Mouse (Mus musculus): Measurements from ENCODE around the gene Heatr9. TPM values are rescaled to one million over a fixed set of nuclear protein-coding genes. Genes with fewer than 3 reads are reported as not detected.

Heatr9 gene
- polyA plus RNA-seq (2015; fragmentation: Nextera tagmentation; extraction: Ambion mirVana): not detected in 2 replicates

DNA sequence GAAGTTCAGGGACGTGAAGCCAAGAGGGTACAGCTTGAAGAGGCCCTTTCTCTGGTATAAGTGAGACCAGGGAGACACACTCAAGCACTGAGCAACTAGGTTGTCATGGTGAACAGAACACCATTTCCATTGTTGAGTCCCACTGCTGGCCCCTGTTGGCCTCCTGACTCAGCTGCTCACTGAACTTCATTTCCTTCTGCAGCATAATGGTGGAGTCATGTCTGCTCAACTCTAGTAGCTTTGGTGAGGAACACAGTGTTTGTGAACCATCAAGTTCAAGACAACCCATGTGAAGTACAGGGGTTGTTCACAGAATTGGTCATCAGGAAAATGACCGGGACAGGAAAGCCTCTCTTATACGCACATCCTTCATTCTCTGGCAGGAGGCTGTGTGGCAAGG is at the start of gene Heatr9:
Heatr9 (minus strand) TSS at position 101 of the 400 bp plus-strand sequence.
- H3K4me3 ChIP-seq: no peak within 1 kb of the TSS
- no peak within 1 kb of the TSS for H3K27ac ChIP-seq
- H3K4me2 ChIP-seq: no peak within 1 kb of the TSS
- H3K9me3 ChIP-seq: no peaks in the 10 kb centered on the region
- peaks cover 19% of the 10 kb centered on the region for H3K36me3 ChIP-seq
- no peaks in the 10 kb centered on the region for H3K4me1 ChIP-seq (replicated peaks)
- H3K9ac ChIP-seq: no peak within 1 kb of the TSS
- WGBS: 87% methylated on average over 3 of the region's 3 CpGs
- no peaks in the 10 kb centered on the region for H3K27me3 ChIP-seq
- ATAC-seq (ENCODE audit: low FRiP score): no peak

DNA sequence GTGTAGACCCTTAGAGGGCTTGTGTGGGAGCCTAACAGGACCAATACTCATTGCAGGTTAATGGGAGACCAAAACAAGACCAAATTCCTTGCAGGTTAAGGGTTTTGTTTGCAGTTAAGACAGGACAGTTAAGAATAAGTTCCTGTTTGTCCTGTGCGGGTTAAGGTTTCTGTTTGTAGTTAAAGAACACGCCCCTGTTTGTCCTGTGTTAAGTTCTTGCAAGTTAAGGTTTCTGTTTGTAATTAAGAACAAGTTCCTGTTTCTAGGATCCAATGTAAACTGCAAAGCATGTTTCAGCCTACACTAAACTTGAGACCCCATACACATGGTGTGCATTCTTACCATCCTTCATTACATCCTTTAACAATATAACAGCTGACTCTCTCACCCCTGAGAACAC is 48.2 kb upstream of the Heatr9 start:
- H3K4me3 ChIP-seq: no peak overlapping the region
- H3K27ac ChIP-seq: no peak overlapping the region
- no peaks in the 10 kb centered on the region for H3K36me3 ChIP-seq
- H3K4me2 ChIP-seq: no peak overlapping the region
- ATAC-seq (ENCODE audit: low FRiP score): no peak
- no peaks in the 10 kb centered on the region for H3K27me3 ChIP-seq
- H3K9ac ChIP-seq: no peak overlapping the region
- WGBS: 90% methylated on average over 2 of the region's 2 CpGs
- no peaks in the 10 kb centered on the region for H3K4me1 ChIP-seq (replicated peaks)
- no peaks in the 10 kb centered on the region for H3K9me3 ChIP-seq

DNA sequence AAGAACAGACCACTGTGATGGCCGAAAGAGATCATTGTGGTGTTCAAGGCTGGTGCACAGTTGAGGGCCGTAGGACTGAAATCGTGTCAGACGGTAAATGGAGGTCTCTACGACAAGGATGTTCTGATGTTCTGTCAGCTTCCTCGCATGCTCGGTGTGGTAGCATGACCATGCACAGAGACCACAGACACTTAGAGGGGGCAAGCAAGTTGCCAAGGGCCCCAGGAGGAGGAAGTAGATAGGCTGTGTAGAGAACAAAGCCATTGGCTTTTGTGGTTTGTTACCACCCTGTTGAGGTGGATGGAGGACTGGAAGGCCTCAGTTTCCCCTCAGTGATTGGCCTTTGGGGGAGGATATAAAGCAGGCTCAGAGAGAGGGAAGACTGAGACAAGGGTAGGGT is 47.3 kb upstream of the Heatr9 start:
- no peaks in the 10 kb centered on the region for H3K4me1 ChIP-seq (replicated peaks)
- no peak overlapping the region for H3K4me2 ChIP-seq
- no peak overlapping the region for H3K9ac ChIP-seq
- ATAC-seq (ENCODE audit: low FRiP score): no peak
- 96% methylated on average over 7 of the region's 7 CpGs for WGBS
- H3K27me3 ChIP-seq: no peaks in the 10 kb centered on the region
- H3K36me3 ChIP-seq: no peaks in the 10 kb centered on the region
- no peaks in the 10 kb centered on the region for H3K9me3 ChIP-seq
- H3K4me3 ChIP-seq: no peak overlapping the region
- no peak overlapping the region for H3K27ac ChIP-seq

DNA sequence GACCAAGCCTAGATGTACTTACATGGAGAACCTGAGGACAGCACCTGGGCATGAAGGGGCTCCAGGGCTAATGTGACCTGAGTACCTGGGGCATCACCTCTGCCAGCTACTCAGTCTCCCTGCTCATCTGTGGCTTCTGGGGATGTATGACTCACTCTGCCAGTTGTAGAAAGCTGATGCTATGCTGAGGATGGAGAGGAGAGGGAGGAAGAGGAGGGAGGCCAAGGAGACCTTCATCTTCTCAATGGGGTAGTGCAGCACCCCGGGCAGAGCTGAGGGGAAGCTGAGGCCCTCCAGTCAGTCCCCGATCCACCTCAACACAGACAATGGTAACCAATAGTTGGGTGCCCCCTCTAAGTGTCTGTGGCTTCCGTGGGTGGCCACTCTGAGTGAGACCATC is 46.8 kb upstream of the Heatr9 start:
- H3K4me1 ChIP-seq (replicated peaks): no peaks in the 10 kb centered on the region
- H3K4me2 ChIP-seq: no peak overlapping the region
- H3K36me3 ChIP-seq: no peaks in the 10 kb centered on the region
- H3K4me3 ChIP-seq: no peak overlapping the region
- no peaks in the 10 kb centered on the region for H3K27me3 ChIP-seq
- ATAC-seq (ENCODE audit: low FRiP score): no peak
- no peak overlapping the region for H3K27ac ChIP-seq
- no peak overlapping the region for H3K9ac ChIP-seq
- WGBS: 96% methylated on average over 3 of the region's 3 CpGs
- H3K9me3 ChIP-seq: no peaks in the 10 kb centered on the region

DNA sequence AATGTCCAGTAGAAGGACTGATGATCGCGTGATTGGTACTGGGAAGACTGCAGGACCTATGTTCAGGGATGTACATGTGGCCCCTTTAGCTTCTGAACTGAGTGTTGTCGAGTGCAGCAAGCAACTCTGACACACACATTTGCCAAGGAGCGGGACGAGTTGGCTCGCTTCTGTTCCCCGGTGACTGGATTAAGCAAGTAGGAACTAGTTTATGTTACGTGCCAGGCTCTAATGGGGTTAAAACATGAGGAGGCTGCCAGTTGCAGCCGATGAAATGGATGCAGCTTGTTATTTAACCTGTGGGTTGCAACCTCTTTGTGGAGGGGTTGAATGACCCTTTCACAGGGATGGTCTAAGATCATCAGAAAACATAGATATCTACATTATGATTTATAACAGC is 46.1 kb upstream of the Heatr9 start:
- no peak for ATAC-seq (ENCODE audit: low FRiP score)
- 94% methylated on average over 9 of the region's 9 CpGs for WGBS

DNA sequence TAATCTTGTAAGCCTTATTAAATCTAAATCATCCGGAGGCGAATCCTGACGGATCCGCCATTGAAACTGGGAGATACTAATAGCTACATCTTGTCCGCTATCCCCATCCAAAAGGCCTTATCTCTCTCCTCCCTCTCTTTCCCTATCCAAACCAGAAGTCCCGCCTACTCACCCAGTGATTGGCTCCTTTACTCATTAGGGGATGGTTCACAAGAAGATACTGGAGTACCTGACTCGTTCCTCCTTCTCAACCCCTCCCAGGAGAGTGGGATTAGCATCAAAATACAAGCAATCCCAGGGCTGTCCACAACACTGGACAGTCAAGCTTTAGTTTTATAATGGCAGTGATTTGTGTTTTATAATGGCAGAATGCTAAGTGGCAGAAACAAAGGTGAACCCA is 45.3 kb upstream of the Heatr9 start:
- Histone ChIP-seq H3K4me2 (no peak overlapping the region), H3K36me3 (no peaks in the 10 kb centered on the region), H3K4me3 (no peak overlapping the region), H3K9me3 (no peaks in the 10 kb centered on the region), H3K27me3 (no peaks in the 10 kb centered on the region), H3K27ac (no peak overlapping the region), H3K4me1 (replicated peaks) (no peaks in the 10 kb centered on the region), H3K9ac (no peak overlapping the region)
- no peak for ATAC-seq (ENCODE audit: low FRiP score)
- 76% methylated on average over 7 of the region's 7 CpGs for WGBS

More for the DNA sequence above, 46.1 kb upstream of the Heatr9 start:
- H3K4me2 ChIP-seq: no peak overlapping the region
- H3K9me3 ChIP-seq: no peaks in the 10 kb centered on the region
- H3K4me3 ChIP-seq: no peak overlapping the region
- H3K9ac ChIP-seq: no peak overlapping the region
- no peak overlapping the region for H3K27ac ChIP-seq
- no peaks in the 10 kb centered on the region for H3K36me3 ChIP-seq
- no peaks in the 10 kb centered on the region for H3K4me1 ChIP-seq (replicated peaks)
- no peaks in the 10 kb centered on the region for H3K27me3 ChIP-seq

DNA sequence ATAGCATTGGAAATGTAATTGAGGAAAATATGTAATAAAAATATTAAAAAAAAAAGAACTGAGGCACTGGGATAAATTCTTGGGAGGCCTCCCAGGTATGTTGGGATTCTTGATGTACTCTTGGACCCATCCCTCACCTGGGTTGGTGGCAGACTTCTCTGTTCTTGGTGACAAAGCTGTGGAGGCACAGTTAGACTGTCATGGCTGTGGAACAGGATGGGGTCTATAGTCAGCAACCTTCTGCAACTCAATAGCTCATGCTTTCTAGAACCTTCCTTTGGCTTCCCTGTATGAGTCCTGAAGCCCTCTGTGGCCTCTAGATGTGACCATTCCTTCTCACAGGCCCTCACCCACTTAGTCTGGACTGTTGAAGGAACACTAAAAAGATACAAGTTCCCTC is 44.6 kb upstream of the Heatr9 start:
- H3K4me3 ChIP-seq: no peak overlapping the region
- H3K4me1 ChIP-seq (replicated peaks): no peaks in the 10 kb centered on the region
- ATAC-seq (ENCODE audit: low FRiP score): no peak
- no peaks in the 10 kb centered on the region for H3K9me3 ChIP-seq
- no peaks in the 10 kb centered on the region for H3K27me3 ChIP-seq
- H3K9ac ChIP-seq: no peak overlapping the region
- H3K4me2 ChIP-seq: no peak overlapping the region
- no peaks in the 10 kb centered on the region for H3K36me3 ChIP-seq
- no peak overlapping the region for H3K27ac ChIP-seq

DNA sequence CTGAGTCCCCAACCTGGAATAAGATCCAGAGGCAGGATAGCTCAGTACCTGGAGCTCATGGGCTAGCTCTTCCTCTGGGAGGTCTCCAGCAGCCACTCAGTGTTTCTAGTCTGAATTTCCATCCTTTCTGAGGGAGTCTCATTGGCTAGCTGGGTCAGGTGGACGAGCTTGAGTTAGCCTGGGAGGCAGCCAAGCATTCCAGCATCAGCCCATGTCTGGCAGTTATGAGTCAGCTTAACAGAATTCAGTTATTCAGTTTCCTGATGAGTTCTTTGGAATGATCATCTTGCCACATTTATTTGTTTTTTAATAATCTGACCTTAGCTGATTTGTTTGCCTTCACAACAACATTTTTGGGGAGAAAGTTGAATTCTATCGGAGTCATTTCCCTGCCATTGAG is 41.8 kb upstream of the Heatr9 start:
- H3K27ac ChIP-seq: no peak overlapping the region
- no peaks in the 10 kb centered on the region for H3K27me3 ChIP-seq
- no peaks in the 10 kb centered on the region for H3K9me3 ChIP-seq
- WGBS: 85% methylated on average over 2 of the region's 2 CpGs
- H3K36me3 ChIP-seq: no peaks in the 10 kb centered on the region
- no peak overlapping the region for H3K9ac ChIP-seq
- no peaks in the 10 kb centered on the region for H3K4me1 ChIP-seq (replicated peaks)
- no peak overlapping the region for H3K4me2 ChIP-seq
- no peak for ATAC-seq (ENCODE audit: low FRiP score)
- H3K4me3 ChIP-seq: no peak overlapping the region

DNA sequence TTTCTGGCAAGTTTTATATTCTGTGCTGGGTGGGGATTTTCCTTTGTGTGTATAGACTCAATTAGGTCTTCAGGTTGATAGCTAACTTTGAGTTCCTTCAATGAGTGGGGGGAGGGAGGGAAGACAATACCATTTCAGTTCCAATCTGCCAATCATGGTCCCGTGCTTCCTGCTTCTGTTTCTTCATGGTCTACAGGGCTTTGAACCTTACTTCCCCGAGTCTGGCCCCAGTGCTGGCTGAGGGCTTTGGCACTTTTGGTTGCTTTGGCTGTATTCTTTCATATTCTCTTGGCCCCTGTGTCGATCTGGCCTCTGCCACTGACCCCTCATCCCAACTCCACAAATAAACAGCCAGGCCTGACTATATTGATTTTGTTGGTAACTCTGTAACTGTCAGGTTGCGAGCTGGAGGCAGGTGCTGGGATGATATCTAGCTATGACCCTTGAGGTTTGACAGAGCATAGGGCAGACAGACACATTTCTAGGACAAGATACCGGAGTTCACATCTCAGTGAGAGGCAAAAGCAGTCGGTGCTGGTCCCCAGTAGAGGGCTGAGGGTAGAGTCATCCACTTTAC is 40.4 kb upstream of the Heatr9 start:
- Histone ChIP-seq H3K4me3 (no peak overlapping the region), H3K27ac (no peak overlapping the region), H3K9ac (no peak overlapping the region), H3K36me3 (no peaks in the 10 kb centered on the region), H3K4me2 (no peak overlapping the region), H3K27me3 (no peaks in the 10 kb centered on the region), H3K4me1 (replicated peaks) (no peaks in the 10 kb centered on the region), H3K9me3 (no peaks in the 10 kb centered on the region)
- 80% methylated on average over 6 of the region's 6 CpGs for WGBS
- no peak for ATAC-seq (ENCODE audit: low FRiP score)

DNA sequence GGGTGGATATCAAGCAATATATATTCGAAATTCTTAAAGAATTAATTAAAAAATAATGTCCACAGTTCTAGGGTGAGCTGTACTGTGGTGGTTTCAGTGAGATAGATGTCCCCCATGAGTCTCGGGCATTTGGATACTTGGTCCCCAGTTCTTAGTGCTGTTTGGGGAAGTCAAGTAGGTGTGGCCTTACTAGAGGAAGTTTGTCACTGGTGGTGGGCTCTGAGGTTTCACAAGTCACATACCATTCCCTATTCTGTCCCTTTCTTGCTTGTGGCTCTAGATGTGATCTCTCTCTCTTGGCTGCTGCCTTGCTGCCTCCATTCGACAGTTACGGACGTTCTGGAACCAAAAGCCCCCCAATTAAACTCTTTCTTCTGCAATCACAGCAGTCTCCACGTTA is 38.4 kb upstream of the Heatr9 start:
- no peaks in the 10 kb centered on the region for H3K27me3 ChIP-seq
- H3K36me3 ChIP-seq: no peaks in the 10 kb centered on the region
- H3K4me2 ChIP-seq: no peak overlapping the region
- H3K9ac ChIP-seq: no peak overlapping the region
- H3K27ac ChIP-seq: no peak overlapping the region
- ATAC-seq (ENCODE audit: low FRiP score): no peak
- H3K4me3 ChIP-seq: no peak overlapping the region
- H3K4me1 ChIP-seq (replicated peaks): peaks cover 3% of the 10 kb centered on the region; the same call in 1 of the 2 replicates
- H3K9me3 ChIP-seq: no peaks in the 10 kb centered on the region
- 81% methylated on average over 6 of the region's 6 CpGs for WGBS

DNA sequence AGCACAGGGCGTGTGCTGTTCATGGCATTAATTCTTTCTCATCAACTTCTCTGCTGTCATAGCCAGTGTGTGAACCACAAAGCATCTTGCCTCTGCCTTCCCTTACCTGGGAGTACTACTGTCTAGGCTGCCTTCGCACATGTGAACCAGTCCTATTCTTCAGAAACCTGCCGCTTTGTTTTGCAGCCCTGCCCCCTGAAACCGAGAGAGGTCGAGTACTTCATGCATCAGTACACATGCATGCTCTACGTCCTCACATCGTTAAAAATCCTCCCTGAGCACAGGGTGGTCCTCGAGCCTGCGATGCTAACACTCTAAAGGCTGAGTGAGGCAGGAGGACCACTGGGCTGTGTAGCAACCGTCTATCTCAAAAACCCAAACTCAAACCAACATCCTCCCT is 35.1 kb upstream of the Heatr9 start:
- no peaks in the 10 kb centered on the region for H3K36me3 ChIP-seq
- H3K27ac ChIP-seq: no peak overlapping the region
- H3K9ac ChIP-seq: 0 out of 2 replicates have a peak overlapping the region, but pooled peaks have one; percentile 29
- ATAC-seq (ENCODE audit: low FRiP score): no peak
- H3K9me3 ChIP-seq: no peaks in the 10 kb centered on the region
- H3K4me2 ChIP-seq: no peak overlapping the region
- 52% methylated on average over 10 of the region's 10 CpGs for WGBS
- no peak overlapping the region for H3K4me3 ChIP-seq
- H3K27me3 ChIP-seq: no peaks in the 10 kb centered on the region
- peaks cover 3% of the 10 kb centered on the region; the same call in 1 of the 2 replicates for H3K4me1 ChIP-seq (replicated peaks)

DNA sequence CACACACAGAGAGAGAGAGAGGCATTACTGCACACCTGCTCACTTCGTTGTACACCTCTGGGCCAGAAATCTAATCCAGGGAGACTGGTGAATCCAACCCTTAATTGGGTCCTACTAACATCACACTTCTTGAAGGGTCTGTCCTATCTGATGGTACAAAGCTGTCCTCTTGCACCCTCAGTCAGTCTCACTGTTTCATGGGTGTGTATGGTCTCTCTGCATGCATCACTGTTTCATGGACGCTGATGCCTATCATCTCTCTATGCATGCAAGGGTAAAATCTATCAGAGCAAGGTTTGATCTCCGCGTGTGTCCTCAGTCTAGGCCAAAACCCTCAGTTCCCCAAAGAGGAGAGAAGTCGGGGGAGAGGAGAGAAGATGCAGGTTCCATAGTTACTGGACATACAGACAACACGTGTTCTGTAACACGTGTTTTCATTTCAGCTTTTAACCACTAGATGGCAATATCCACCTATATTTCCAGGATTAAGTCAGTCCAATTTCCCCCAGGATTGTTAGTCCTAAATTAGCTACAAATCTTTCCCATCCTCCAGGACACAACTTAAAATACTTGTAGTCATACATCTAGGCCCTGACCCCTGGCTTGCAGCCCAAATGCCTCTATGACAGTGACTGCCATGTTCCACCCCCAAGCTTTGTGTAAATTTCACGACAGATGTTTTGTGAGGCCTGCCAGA is 34.3 kb upstream of the Heatr9 start:
- H3K4me1 ChIP-seq (replicated peaks): peaks cover 3% of the 10 kb centered on the region; the same call in 1 of the 2 replicates
- no peak overlapping the region for H3K4me3 ChIP-seq
- H3K9ac ChIP-seq: no peak overlapping the region
- H3K9me3 ChIP-seq: no peaks in the 10 kb centered on the region
- H3K4me2 ChIP-seq: no peak overlapping the region
- H3K27me3 ChIP-seq: no peaks in the 10 kb centered on the region
- H3K36me3 ChIP-seq: no peaks in the 10 kb centered on the region
- WGBS: 31% methylated on average over 8 of the region's 8 CpGs
- peak; percentile 52; the same call in 1 of the 2 replicates for ATAC-seq (ENCODE audit: low FRiP score)
- H3K27ac ChIP-seq: no peak overlapping the region

DNA sequence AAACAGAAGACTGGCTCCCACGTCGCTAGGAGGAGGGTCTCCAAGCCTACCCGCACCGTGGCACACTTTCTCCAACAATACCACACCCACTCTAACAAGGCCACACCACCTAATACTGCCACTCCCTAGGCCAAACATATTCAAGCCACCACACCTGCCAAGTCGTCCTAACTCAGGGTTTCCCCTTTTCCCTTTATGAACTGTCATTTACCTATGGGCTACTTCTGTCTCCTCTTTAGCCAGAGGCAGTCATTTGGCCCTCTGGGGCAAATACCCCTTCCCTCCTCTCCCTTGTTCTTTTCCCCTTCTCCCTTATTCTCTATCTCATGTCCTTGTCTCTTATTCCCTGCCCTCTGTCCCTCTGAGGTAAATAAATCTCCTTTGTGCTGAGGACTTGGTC is 29.7 kb upstream of the Heatr9 start:
- no peak overlapping the region for H3K4me2 ChIP-seq
- H3K27me3 ChIP-seq: no peaks in the 10 kb centered on the region
- ATAC-seq (ENCODE audit: low FRiP score): no peak
- H3K9me3 ChIP-seq: no peaks in the 10 kb centered on the region
- H3K9ac ChIP-seq: no peak overlapping the region
- 88% methylated on average over 5 of the region's 5 CpGs for WGBS
- H3K4me3 ChIP-seq: no peak overlapping the region
- H3K27ac ChIP-seq: no peak overlapping the region
- H3K4me1 ChIP-seq (replicated peaks): no peaks in the 10 kb centered on the region
- no peaks in the 10 kb centered on the region for H3K36me3 ChIP-seq

Measured in hindbrain, embryonic 13.5 days (tissue).